Mouse (Mus musculus): ENCODE results near the gene Hspa1l.

GRCm38 (mm10) chr17:35013221-35013620, 40.7 kb downstream of the Hspa1l start:
- TF ChIP-seq CTCF (IDR thresholded peaks at IDR 0.05; ENCODE audit: low read depth, low read length) (no peak), POLR2A (IDR thresholded peaks at IDR 0.05; ENCODE audit: insufficient read depth, low read length) (no peak), EP300 (IDR thresholded peaks at IDR 0.05; ENCODE audit: insufficient read depth, low read depth, low read length) (no peak)

All from ES-Bruce4 (cell line).